Mouse (Mus musculus): ENCODE data around the gene Rnf41. TPM values are rescaled to one million over a fixed set of nuclear protein-coding genes. Genes with fewer than 3 reads are reported as not detected.

Gene Rnf41
- polyA plus RNA-seq, 1 experiment, result 24.1 TPM

DNA sequence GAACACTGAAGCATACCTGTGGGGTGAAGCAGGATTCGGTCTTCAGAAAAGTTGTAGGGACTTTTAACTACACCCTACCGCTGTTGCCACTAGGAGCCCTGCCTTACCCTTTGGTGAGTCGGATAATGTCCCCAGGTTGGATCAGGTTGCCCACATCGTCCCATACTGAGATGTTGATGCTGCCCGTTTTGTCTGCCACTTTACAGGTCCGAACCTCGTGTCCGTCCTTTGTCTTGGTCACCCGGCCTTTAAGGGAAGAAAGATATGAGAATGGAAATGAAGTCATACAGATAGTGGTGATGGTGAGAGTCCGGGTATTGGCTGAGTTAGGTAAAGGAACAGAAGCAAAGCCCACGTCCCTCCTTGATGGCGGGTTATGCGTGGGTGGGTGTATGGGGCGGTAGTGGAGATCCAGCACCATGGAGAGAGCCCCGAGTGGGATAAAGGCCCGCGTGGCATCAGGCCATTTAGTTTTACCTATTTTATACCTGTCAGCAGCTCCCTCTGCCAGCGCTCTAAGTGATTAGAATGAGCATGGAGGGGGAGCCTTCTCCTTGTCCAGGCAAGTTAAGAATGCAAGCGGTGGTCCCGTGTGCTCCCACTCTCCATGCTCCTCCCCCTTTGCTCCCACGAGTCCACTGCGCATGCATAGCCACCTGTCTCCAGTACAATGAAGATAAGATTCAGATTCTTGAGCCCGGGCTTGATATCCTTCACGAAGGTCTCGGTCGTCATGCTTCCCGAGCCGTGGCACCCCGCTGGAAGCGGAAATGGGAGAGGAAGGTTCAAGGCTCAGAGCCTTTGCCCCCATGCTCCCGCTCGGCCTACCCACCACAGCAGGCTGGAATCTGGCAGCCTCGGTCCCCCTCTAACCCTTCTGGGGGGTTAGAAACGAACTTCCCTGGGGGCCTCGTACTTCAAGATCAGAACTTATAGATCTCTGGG, 2.6 kb upstream of the Rnf41 start:
- peak in 1 of 2 experiments; percentile 17 for DNase-seq (ENCODE audit: low read depth in 1 of 2, low spot score in 2 of 2)
- 21% methylated on average over 35 of the region's 35 CpGs for WGBS
- Histone ChIP-seq H3K4me1 (ENCODE audit: control insufficient read depth, insufficient read depth, insufficient read length) (peaks cover 15% of the 10 kb centered on the region), H3K27me3 (ENCODE audit: control insufficient read depth, insufficient read depth, low read length) (no peaks in the 10 kb centered on the region), H3K36me3 (ENCODE audit: control insufficient read depth, insufficient read depth, low read length) (peaks cover 1% of the 10 kb centered on the region), H3K27ac (ENCODE audit: insufficient read depth, low read length) (0 out of 2 replicates have a peak overlapping the region, but pooled peaks have one; percentile 44), H3K4me3 (ENCODE audit: extremely low read depth, insufficient read depth, insufficient read length) (peak overlapping the region; percentile 75)
- TF ChIP-seq CTCF (IDR thresholded peaks at IDR 0.05; ENCODE audit: extremely low read depth, insufficient read depth, insufficient read length, insufficient replicate concordance) (no peak), POLR2A (IDR thresholded peaks at IDR 0.05; ENCODE audit: low read depth, low read length) (no peak)

- Histone ChIP-seq H3K27ac (ENCODE audit: insufficient read depth, low read length) (peak overlapping the region; percentile 85), H3K27me3 (ENCODE audit: control insufficient read depth, insufficient read depth, low read length) (no peaks in the 10 kb centered on the region), H3K36me3 (ENCODE audit: control insufficient read depth, insufficient read depth, low read length) (peaks cover 3% of the 10 kb centered on the region), H3K4me3 (ENCODE audit: extremely low read depth, insufficient read depth, insufficient read length) (peak overlapping the region; percentile 75), H3K4me1 (ENCODE audit: control insufficient read depth, insufficient read depth, insufficient read length) (peaks cover 16% of the 10 kb centered on the region)
- WGBS, result 6% methylated on average over 35 of the region's 36 CpGs
- peak; percentile 86 for TF ChIP-seq CTCF (IDR thresholded peaks at IDR 0.05; ENCODE audit: extremely low read depth, insufficient read depth, insufficient read length, insufficient replicate concordance)
- TF ChIP-seq POLR2A (IDR thresholded peaks at IDR 0.05; ENCODE audit: low read depth, low read length), result 0 out of 2 replicates have a peak, but pooled peaks have one; percentile 17
- DNase-seq (ENCODE audit: low read depth in 1 of 2, low spot score in 2 of 2), result peak; percentile 96 to 97
Observed at GRCm38 (mm10) chr10:128409692-128410559, 1.5 kb upstream of the Rnf41 start.

- Histone ChIP-seq H3K27me3 (ENCODE audit: control insufficient read depth, insufficient read depth, low read length) (no peaks in the 10 kb centered on the region), H3K4me1 (ENCODE audit: control insufficient read depth, insufficient read depth, insufficient read length) (peaks cover 16% of the 10 kb centered on the region), H3K36me3 (ENCODE audit: control insufficient read depth, insufficient read depth, low read length) (peaks cover 6% of the 10 kb centered on the region), H3K27ac (ENCODE audit: insufficient read depth, low read length) (peak overlapping the region; percentile 85), H3K4me3 (ENCODE audit: extremely low read depth, insufficient read depth, insufficient read length) (peak overlapping the region; percentile 33; the same call in 1 of the 2 replicates)
- no peak for TF ChIP-seq CTCF (IDR thresholded peaks at IDR 0.05; ENCODE audit: extremely low read depth, insufficient read depth, insufficient read length, insufficient replicate concordance)
- no peak for DNase-seq (ENCODE audit: low read depth in 1 of 2, low spot score in 2 of 2)
- 16% methylated on average over 4 of the region's 4 CpGs for WGBS
Observed at GRCm38 (mm10) chr10:128410560-128410845, 954 bp upstream of the Rnf41 start.

DNA sequence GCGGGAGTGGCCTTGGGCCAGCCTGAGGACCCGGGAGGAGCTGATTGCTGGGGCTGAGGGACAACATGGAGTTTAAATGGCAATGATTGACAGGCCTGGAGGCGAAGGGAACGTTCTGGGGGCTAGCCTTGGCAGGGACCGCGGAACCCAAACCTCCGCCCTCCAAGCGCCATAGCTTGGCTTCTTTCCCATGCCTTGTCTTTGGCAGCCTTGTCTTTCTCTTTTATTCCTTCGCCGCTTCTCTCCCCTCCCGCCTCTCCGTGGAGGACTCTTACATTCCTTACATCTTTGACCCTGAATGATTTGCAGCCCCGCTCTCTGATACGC, 561 bp downstream of the Rnf41 start:
- peak overlapping the region; percentile 77 for H3K4me3 ChIP-seq (ENCODE audit: extremely low read depth, insufficient read depth, insufficient read length)

DNA sequence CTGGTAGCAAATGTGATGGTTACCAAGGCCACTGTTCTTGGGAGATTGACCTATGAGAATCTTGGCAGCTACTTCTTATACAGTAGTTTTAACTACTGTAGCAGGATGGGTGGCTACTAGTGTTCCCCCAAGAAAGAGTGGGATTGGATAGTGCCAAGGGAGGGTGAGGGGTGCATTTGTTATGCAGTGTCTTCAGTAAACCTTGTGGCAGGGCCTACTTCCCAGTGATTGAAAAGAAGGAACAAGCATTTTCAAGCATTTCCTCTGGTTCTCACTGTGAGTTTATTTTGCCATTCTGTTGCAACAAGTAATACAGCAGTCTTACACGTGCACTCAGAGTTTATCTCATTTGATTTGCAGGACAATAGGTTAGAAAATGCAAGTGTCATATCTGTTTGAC, 1.1 kb downstream of the Rnf41 start:
- H3K4me3 ChIP-seq (ENCODE audit: extremely low read depth, insufficient read depth, insufficient read length), result peak overlapping the region; percentile 26; the same call in 1 of the 2 replicates
- H3K36me3 ChIP-seq (ENCODE audit: control insufficient read depth, insufficient read depth, low read length), result peaks cover 14% of the 10 kb centered on the region
- 9% methylated on average over 1 of the region's 1 CpGs for WGBS
- H3K27me3 ChIP-seq (ENCODE audit: control insufficient read depth, insufficient read depth, low read length), result no peaks in the 10 kb centered on the region
- DNase-seq (ENCODE audit: low read depth in 1 of 2, low spot score in 2 of 2), result no peak
- TF ChIP-seq POLR2A (IDR thresholded peaks at IDR 0.05; ENCODE audit: low read depth, low read length) (no peak), CTCF (IDR thresholded peaks at IDR 0.05; ENCODE audit: extremely low read depth, insufficient read depth, insufficient read length, insufficient replicate concordance) (no peak)
- H3K27ac ChIP-seq (ENCODE audit: insufficient read depth, low read length), result no peak overlapping the region
- peaks cover 16% of the 10 kb centered on the region for H3K4me1 ChIP-seq (ENCODE audit: control insufficient read depth, insufficient read depth, insufficient read length)

More for the DNA sequence above, 561 bp downstream of the Rnf41 start:
- Histone ChIP-seq H3K36me3 (ENCODE audit: control insufficient read depth, insufficient read depth, low read length) (peaks cover 14% of the 10 kb centered on the region), H3K27ac (ENCODE audit: insufficient read depth, low read length) (peak overlapping the region; percentile 78), H3K4me1 (ENCODE audit: control insufficient read depth, insufficient read depth, insufficient read length) (peaks cover 16% of the 10 kb centered on the region), H3K27me3 (ENCODE audit: control insufficient read depth, insufficient read depth, low read length) (no peaks in the 10 kb centered on the region)
- no peak for TF ChIP-seq POLR2A (IDR thresholded peaks at IDR 0.05; ENCODE audit: low read depth, low read length)
- no peak for TF ChIP-seq CTCF (IDR thresholded peaks at IDR 0.05; ENCODE audit: extremely low read depth, insufficient read depth, insufficient read length, insufficient replicate concordance)
- WGBS, result 4% methylated on average over 14 of the region's 14 CpGs
- no peak for DNase-seq (ENCODE audit: low read depth in 1 of 2, low spot score in 2 of 2)

GRCm38 (mm10) chr10:128413076-128413475, 1.6 kb downstream of the Rnf41 start:
- WGBS, result 47% methylated on average over 1 of the region's 1 CpGs
- TF ChIP-seq POLR2A (IDR thresholded peaks at IDR 0.05; ENCODE audit: low read depth, low read length), result no peak
- TF ChIP-seq CTCF (IDR thresholded peaks at IDR 0.05; ENCODE audit: extremely low read depth, insufficient read depth, insufficient read length, insufficient replicate concordance), result no peak
- H3K27me3 ChIP-seq (ENCODE audit: control insufficient read depth, insufficient read depth, low read length), result no peaks in the 10 kb centered on the region
- H3K4me1 ChIP-seq (ENCODE audit: control insufficient read depth, insufficient read depth, insufficient read length), result peaks cover 16% of the 10 kb centered on the region
- H3K36me3 ChIP-seq (ENCODE audit: control insufficient read depth, insufficient read depth, low read length), result peaks cover 14% of the 10 kb centered on the region
- no peak for DNase-seq (ENCODE audit: low read depth in 1 of 2, low spot score in 2 of 2)
- no peak overlapping the region for H3K27ac ChIP-seq (ENCODE audit: insufficient read depth, low read length)
- no peak overlapping the region for H3K4me3 ChIP-seq (ENCODE audit: extremely low read depth, insufficient read depth, insufficient read length)

Data from spleen, adult 2 months (tissue).